Mouse (Mus musculus) hindbrain, embryonic 16.5 days (tissue): Measurements from ENCODE around the gene Cyp4f15. TPM values are rescaled to one million over a fixed set of nuclear protein-coding genes. Genes with fewer than 3 reads are reported as not detected.

Experiments used
- ATAC-seq: fragments of 200-750 bp; cut with Nextera tagmentation; 2 replicates; pipeline ENCODE4 v1.8.0; 2017; ENCODE audit warnings: moderate TSS enrichment, moderate library complexity
- H3K27ac ChIP-seq: fragments of 300-500 bp; sonication (generic); 2 replicates; pipeline ENCODE4 v1.5.1; 2014; ENCODE audit warnings: low read depth, mild to moderate bottlenecking, control low read depth, low read length, moderate library complexity
- H3K27me3 ChIP-seq: fragments of 300-500 bp; sonication (generic); replicated peaks from 2 replicates; pipeline ENCODE4 v1.6.1; 2014; ENCODE audit warnings: low read length; ENCODE audit not compliant: control insufficient read depth, insufficient read depth
- H3K36me3 ChIP-seq: fragments of 300-500 bp; sonication (generic); 2 replicates; pipeline ENCODE4 v1.6.1; 2014; ENCODE audit warnings: mild to moderate bottlenecking, low read length, moderate library complexity, mixed read lengths; ENCODE audit not compliant: control insufficient read depth, insufficient read depth
- H3K4me1 ChIP-seq: fragments of 300-500 bp; sonication (generic); 2 replicates; pipeline ENCODE4 v1.6.1; 2014; ENCODE audit warnings: low read depth, low read length; ENCODE audit not compliant: control insufficient read depth, insufficient read depth
- H3K4me2 ChIP-seq: fragments of 300-500 bp; sonication (generic); 2 replicates; pipeline ENCODE4 v1.6.1; 2014; ENCODE audit warnings: mild to moderate bottlenecking, low read length, control low read depth, moderate library complexity
- H3K4me3 ChIP-seq: fragments of 300-500 bp; sonication (generic); 2 replicates; pipeline ENCODE4 v1.5.1; 2014; ENCODE audit warnings: mild to moderate bottlenecking, low read length, control low read depth, moderate library complexity
- H3K9ac ChIP-seq: fragments of 300-500 bp; sonication (generic); 2 replicates; pipeline ENCODE4 v1.6.1; 2014; ENCODE audit warnings: low read depth, mild to moderate bottlenecking, control low read depth, low read length, moderate library complexity
- H3K9me3 ChIP-seq: fragments of 300-500 bp; sonication (generic); 2 replicates; pipeline ENCODE4 v1.6.1; 2014; ENCODE audit warnings: mild to moderate bottlenecking, low read length, moderate library complexity; ENCODE audit not compliant: control insufficient read depth
- WGBS: fragments of 180-500 bp; shearing (Covaris S2); extraction: QIAGEN DNeasy Blood & Tissue Kit; methylation state at CpG from one replicate; pipeline ENCODE4 v1.1.7; 2014; 5-methylcytosine and 5-hydroxymethylcytosine counted together
- polyA plus RNA-seq: library from polyadenylated mRNA; unstranded; fragments of >200 nt; fragmentation: Nextera tagmentation; extraction: Ambion mirVana; gene quantifications from 2 replicates; pipeline ENCODE4 v1.2.1, GENCODE M21; 2015

Gene Cyp4f15
- polyA plus RNA-seq: 3.7 and 5.8 TPM in 2 replicates

DNA sequence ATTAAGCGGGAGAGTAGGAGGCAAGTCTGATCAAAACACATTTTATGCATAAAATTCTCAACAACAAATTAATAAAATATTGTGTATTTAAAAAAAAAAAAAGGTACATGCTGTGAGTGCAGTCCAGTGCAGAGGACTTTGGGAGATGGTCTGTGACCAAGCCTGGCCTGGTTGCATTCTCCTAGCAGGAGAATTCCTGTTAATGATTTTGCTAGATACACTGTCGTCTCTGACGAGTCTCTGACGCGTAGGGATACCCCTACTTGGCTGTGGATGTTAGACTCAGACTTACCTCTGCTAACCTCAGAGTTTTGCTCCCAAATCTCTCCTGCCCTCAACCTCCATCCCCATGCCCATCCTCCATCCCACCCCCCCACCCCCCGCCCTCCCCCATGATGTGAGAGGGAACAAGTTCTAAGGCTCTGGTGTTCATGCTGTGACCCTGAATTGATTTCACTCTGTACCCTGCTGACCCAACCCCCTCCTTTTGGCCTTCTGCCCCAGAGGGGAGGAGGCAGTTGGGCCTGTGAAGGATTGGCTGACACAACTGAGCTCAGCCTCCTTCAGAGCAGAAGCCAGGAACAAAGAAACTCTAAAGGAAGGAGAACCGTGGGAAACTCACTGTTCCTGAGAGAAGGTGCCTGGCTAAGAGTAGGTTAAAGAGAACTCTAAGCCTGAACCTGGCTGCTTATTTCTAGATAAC, at the start of gene Cyp4f15:
Gene Cyp4f15 (plus strand): TSS at position 580 of the 703 bp plus-strand sequence.
- Histone ChIP-seq H3K36me3 (no peaks in the 10 kb centered on the region), H3K9ac (no peak within 1 kb of the TSS), H3K4me2 (peak within 1 kb of the TSS; percentile 9; the same call in 1 of the 2 replicates), H3K4me3 (no peak within 1 kb of the TSS), H3K4me1 (no peaks in the 10 kb centered on the region), H3K9me3 (no peaks in the 10 kb centered on the region), H3K27ac (no peak within 1 kb of the TSS), H3K27me3 (no peaks in the 10 kb centered on the region)
- ATAC-seq: peak; percentile 69
- 14% methylated on average over 7 of the region's 7 CpGs for WGBS

DNA sequence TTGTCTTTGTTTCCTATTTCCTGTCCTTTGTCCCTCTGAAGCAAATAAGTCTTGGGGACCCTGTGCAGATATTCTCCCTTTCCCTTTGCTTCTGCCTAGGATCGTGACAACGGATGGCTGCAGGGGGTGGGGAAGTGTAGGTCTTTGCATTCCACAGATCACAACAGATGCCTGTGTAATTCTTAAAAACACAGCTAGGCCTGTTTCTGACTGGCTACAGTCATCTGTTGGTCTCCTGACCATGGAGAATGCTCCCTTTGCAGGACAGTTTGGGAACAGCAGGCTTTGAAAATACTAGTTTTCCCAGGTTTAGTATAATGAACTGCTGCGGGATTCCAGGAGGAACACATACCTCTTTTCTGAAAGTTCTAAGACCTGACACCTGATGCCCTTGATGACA, 49.1 kb upstream of the Cyp4f15 start:
- Histone ChIP-seq H3K4me1 (peaks cover 2% of the 10 kb centered on the region; the same call in 1 of the 2 replicates), H3K27ac (no peak overlapping the region), H3K9me3 (no peaks in the 10 kb centered on the region), H3K36me3 (no peaks in the 10 kb centered on the region), H3K4me2 (no peak overlapping the region), H3K27me3 (no peaks in the 10 kb centered on the region), H3K9ac (no peak overlapping the region), H3K4me3 (no peak overlapping the region)
- 49% methylated on average over 3 of the region's 3 CpGs for WGBS
- no peak for ATAC-seq

DNA sequence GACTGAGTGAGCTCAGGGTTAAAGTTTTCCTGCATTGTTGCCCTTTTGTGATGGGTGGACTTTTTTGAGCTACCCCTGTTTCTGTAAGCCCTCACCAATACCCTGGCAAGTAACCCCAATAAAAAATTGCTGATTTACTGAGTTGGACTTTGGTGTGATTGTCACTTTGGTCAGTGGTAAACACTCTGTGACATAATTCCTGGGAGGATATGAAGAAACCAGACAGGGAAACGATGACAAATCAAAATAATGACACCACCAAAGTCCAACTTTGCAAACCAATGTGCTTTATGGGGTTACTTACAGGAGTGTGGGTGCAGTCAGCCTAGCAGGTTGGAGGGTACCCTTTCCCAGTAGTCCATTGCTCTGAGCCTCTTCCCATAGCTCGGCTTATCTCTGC, 48.3 kb upstream of the Cyp4f15 start:
- Histone ChIP-seq H3K36me3 (no peaks in the 10 kb centered on the region), H3K4me1 (peaks cover 2% of the 10 kb centered on the region; the same call in 1 of the 2 replicates), H3K27ac (no peak overlapping the region), H3K4me3 (no peak overlapping the region), H3K9ac (no peak overlapping the region), H3K4me2 (no peak overlapping the region), H3K27me3 (no peaks in the 10 kb centered on the region), H3K9me3 (no peaks in the 10 kb centered on the region)
- 89% methylated on average over 2 of the region's 2 CpGs for WGBS
- ATAC-seq: no peak

DNA sequence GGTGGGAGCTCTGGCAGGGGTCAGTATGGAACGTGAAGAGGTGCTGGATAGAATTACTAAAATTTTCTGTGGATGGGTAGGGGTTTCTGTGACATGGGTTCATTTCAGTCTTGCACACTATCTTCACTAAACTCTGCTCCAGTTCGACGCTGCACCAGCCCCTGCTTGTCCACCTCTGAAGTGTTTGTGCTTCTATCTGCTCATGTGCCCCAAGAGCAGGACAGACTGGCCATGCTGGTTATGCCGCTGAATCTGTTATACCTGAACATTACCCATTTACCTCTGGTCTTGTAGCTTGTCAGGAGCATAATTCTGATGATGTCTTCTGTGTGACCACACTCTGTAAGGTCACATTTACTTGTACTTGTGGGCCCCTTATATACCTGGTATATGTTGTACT, 38.8 kb upstream of the Cyp4f15 start:
- no peaks in the 10 kb centered on the region for H3K4me1 ChIP-seq
- no peaks in the 10 kb centered on the region for H3K9me3 ChIP-seq
- H3K36me3 ChIP-seq: no peaks in the 10 kb centered on the region
- H3K27me3 ChIP-seq: no peaks in the 10 kb centered on the region
- H3K27ac ChIP-seq: no peak overlapping the region
- no peak overlapping the region for H3K4me2 ChIP-seq
- H3K9ac ChIP-seq: no peak overlapping the region
- WGBS: 86% methylated on average over 4 of the region's 4 CpGs
- ATAC-seq: no peak
- H3K4me3 ChIP-seq: no peak overlapping the region

DNA sequence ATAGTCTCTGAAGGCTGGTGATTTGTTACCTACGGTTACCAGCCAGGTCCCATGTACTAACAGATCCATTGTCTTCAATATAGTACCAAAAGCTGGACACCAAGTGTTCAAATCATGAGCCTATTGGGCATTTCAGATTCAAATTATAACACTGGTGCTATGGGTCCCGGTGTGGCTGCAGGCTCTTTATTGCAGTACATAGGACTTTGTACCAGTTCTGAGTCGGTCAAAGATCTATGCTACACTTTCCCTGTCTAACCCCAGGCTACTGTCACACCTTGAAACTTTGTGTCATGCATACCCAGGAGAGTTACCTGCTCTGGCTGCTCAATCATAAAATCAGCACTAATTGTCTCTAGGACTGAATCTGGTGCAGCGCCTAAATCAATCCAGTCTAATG, 31.6 kb upstream of the Cyp4f15 start:
- H3K27me3 ChIP-seq: no peaks in the 10 kb centered on the region
- ATAC-seq: no peak
- H3K4me2 ChIP-seq: no peak overlapping the region
- 95% methylated on average over 4 of the region's 4 CpGs for WGBS
- no peaks in the 10 kb centered on the region for H3K9me3 ChIP-seq
- H3K27ac ChIP-seq: no peak overlapping the region
- no peak overlapping the region for H3K4me3 ChIP-seq
- H3K4me1 ChIP-seq: no peaks in the 10 kb centered on the region
- H3K9ac ChIP-seq: no peak overlapping the region
- no peaks in the 10 kb centered on the region for H3K36me3 ChIP-seq

DNA sequence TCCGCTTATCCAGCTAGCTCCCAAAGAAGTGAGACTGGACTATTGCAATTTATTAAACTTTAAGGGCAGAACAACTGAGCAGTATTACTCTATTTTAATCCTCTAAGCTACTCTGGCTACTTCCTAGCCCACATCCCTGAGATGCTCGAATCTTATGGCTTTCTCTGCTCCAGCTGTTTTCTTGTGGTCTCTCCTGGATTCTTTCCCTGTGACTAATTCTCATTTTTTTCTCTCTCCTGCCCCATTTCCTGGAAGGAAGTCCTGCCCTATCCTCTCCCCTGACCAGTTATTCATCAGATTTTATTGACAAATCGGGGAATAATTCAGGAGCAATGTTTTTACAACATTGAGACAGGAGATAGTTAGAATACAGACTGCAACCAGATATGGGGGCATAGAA, 28.4 kb upstream of the Cyp4f15 start:
- Histone ChIP-seq H3K4me1 (no peaks in the 10 kb centered on the region), H3K9ac (no peak overlapping the region), H3K4me2 (no peak overlapping the region), H3K9me3 (no peaks in the 10 kb centered on the region), H3K4me3 (no peak overlapping the region), H3K27ac (no peak overlapping the region), H3K36me3 (no peaks in the 10 kb centered on the region), H3K27me3 (no peaks in the 10 kb centered on the region)
- 81% methylated on average over 3 of the region's 3 CpGs for WGBS
- no peak for ATAC-seq

DNA sequence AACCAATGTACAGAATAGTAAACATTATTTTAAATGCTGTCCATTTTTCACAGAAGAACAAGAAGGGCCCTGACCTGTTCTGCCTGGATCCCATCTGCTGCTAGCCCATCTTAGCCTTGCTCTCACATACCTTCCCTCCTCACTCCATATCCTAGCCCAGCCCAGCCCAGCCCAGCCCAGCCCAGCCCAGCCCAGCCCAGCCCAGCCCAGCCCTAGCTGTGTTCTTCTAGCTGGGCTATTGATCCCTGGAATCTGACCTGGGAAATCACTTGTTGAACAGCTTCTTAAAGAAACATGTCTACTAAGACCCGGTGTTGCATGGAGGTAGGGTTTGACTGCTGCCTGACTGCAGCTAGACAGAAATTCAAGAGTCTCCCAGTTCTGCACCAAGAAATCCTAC, 27.2 kb upstream of the Cyp4f15 start:
- Histone ChIP-seq H3K4me1 (no peaks in the 10 kb centered on the region), H3K4me2 (no peak overlapping the region), H3K36me3 (no peaks in the 10 kb centered on the region), H3K9me3 (no peaks in the 10 kb centered on the region), H3K4me3 (no peak overlapping the region), H3K27me3 (no peaks in the 10 kb centered on the region), H3K9ac (no peak overlapping the region), H3K27ac (no peak overlapping the region)
- no peak for ATAC-seq
- 76% methylated on average over 1 of the region's 1 CpGs for WGBS

DNA sequence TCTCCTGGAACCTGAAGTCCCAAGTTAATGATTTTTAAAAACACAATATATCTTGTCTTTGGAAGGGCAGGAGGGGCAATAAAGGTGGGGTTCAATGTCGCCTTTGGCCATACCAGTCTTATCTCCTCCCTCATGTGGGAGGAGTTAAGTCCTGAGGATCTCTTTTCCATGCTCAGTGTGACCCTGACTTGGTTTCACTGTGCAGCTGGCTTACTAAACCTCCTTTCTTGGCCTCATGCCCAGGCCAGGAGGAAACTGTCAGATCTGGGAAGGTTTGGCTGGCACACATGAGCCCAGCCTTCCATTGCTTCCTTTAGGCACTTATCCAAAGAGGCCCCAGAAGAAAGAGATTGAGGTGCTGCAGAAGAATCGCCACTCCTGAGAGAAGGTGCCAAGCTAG, 26.7 kb upstream of the Cyp4f15 start, which contains the start of gene Cyp4f40:
Gene Cyp4f40 (plus strand): TSS at position 189 of the 400 bp plus-strand sequence.
- WGBS: 65% methylated on average over 2 of the region's 2 CpGs
- no peak for ATAC-seq
- Histone ChIP-seq H3K4me2 (no peak within 1 kb of the TSS), H3K9me3 (no peaks in the 10 kb centered on the region), H3K9ac (no peak within 1 kb of the TSS), H3K36me3 (no peaks in the 10 kb centered on the region), H3K4me1 (no peaks in the 10 kb centered on the region), H3K4me3 (no peak within 1 kb of the TSS), H3K27me3 (no peaks in the 10 kb centered on the region), H3K27ac (no peak within 1 kb of the TSS)

DNA sequence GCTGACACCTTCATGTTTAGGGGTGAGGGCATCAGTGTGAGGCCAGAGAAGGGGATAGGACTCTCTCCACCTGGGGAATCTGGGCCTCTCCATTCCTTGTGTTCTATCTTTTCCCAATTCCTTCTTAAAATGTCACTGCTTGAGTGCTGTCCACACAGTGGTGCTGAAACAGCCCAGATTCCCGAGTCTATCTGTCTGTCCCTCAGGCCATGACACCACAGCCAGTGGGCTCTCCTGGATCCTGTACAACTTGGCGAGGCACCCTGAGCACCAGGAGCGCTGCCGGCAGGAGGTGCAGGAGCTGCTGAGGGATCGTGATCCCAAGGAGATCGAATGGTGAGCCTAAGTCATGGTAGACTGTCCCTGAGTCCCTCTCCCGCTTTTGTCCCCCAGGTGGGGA, 11.5 kb upstream of the Cyp4f15 start:
- no peak overlapping the region for H3K9ac ChIP-seq
- H3K9me3 ChIP-seq: no peaks in the 10 kb centered on the region
- no peaks in the 10 kb centered on the region for H3K4me1 ChIP-seq
- no peak overlapping the region for H3K4me2 ChIP-seq
- no peak overlapping the region for H3K27ac ChIP-seq
- 69% methylated on average over 7 of the region's 7 CpGs for WGBS
- ATAC-seq: no peak
- no peak overlapping the region for H3K4me3 ChIP-seq
- H3K27me3 ChIP-seq: no peaks in the 10 kb centered on the region
- no peaks in the 10 kb centered on the region for H3K36me3 ChIP-seq
